Comparison of ENCODE assay signal across 13 mouse cellular contexts in the genomic region with DNA sequence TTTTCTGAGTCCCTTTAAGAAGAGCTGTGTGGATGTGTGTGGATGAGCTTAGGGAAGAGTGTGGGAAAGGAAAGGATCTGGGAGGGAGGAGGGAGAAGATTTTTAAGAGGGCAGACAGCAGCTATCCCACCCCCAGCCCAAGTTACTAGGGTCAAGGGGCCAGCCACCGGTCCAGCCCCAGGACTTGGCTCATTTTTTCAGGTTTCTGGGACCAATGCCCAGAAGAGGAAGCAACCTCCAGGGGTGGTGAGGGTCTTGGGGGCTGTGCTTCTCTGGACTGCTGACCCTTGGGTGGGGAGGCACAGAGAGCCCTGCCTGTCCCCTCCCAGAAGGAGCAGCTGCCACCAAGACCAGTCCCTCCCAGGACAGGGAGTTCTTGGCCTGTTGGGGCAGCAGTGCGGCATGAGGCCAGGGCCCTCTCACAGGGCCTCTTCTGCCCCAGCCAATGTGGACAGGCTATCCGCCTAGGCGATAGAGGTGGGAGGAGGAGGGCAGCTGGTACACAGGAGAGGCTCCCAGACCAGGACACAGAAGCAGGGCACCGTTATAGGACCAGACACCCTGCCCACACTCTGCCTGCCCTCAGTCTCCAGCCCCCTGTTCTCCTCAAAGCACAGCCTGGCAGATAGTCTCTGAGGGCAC. TPM values are rescaled to one million over a fixed set of nuclear protein-coding genes. Genes with fewer than 3 reads are reported as not detected.
DNase-seq lines count a peak whose midpoint lies in the region; ATAC-seq lines count a peak whose summit lies in the region.
"Had no signal": no experiment of that assay in that cellular context is flagged by ENCODE, and none has a peak within 500 bp of the region (broad histone marks: within the 10 kb centered on the region; RNA-seq: fewer than 3 reads in every experiment).

No protein-coding gene starts in this region.

- no peak overlapping the region for H3K9ac ChIP-seq in forebrain, embryonic 15.5 days (replicated peaks)
- no peak overlapping the region for H3K9ac ChIP-seq in hindbrain, embryonic 16.5 days (ENCODE audit: low read depth, low read length)

- 46% methylated on average over 5 of the region's 5 CpGs for WGBS in forebrain, embryonic 10.5 days
- WGBS in forebrain, embryonic 15.5 days, result 34% methylated on average over 5 of the region's 5 CpGs
- WGBS in hindbrain, embryonic 16.5 days, result 35% methylated on average over 5 of the region's 5 CpGs

- H3K4me1 ChIP-seq in forebrain, embryonic 10.5 days, result peaks cover 68% of the 10 kb centered on the region
- no peaks in the 10 kb centered on the region for H3K4me1 ChIP-seq in forebrain, embryonic 15.5 days
- no peaks in the 10 kb centered on the region for H3K4me1 ChIP-seq in hindbrain, embryonic 16.5 days (ENCODE audit: control insufficient read depth, insufficient read depth, low read depth, low read length)

- DNase-seq in forebrain, embryonic 10.5 days (ENCODE audit: extremely low spot score, low spot score), result no peak
- peak; percentile 58 to 66 for DNase-seq in cerebellum, postnatal 10 days
- DNase-seq in gastrocnemius, postnatal 25 days, result peak; percentile 81
- DNase-seq in thymus, adult 18-20 months, result no peak
- DNase-seq in spleen, adult 18-20 months, result no peak
- no peak for DNase-seq in left cerebral cortex, adult 18-20 months (ENCODE audit: low spot score in 2 of 2)
- DNase-seq: lung, postnatal 36 days had no signal

- H3K4me3 ChIP-seq in forebrain, embryonic 10.5 days, result no peak overlapping the region
- no peak overlapping the region for H3K4me3 ChIP-seq in forebrain, embryonic 15.5 days
- H3K4me3 ChIP-seq in hindbrain, embryonic 16.5 days (ENCODE audit: low read length), result no peak overlapping the region
- H3K4me3 ChIP-seq: erythroblast, embryonic 14.5 days had no signal

- ATAC-seq in forebrain, embryonic 15.5 days (replicated peaks), result no peak
- peak; percentile 67; the same call in 1 of the 2 replicates for ATAC-seq in hindbrain, embryonic 16.5 days

- H3K27ac ChIP-seq in forebrain, embryonic 10.5 days, result peak overlapping the region; percentile 77
- no peak overlapping the region for H3K27ac ChIP-seq in forebrain, embryonic 15.5 days (replicated peaks)
- no peak overlapping the region for H3K27ac ChIP-seq in hindbrain, embryonic 16.5 days (ENCODE audit: low read depth, low read length)
- H3K27ac ChIP-seq: kidney, postnatal 0 days had no signal

- no peaks in the 10 kb centered on the region for H3K9me3 ChIP-seq in forebrain, embryonic 10.5 days
- no peaks in the 10 kb centered on the region for H3K9me3 ChIP-seq in forebrain, embryonic 15.5 days
- no peaks in the 10 kb centered on the region for H3K9me3 ChIP-seq in hindbrain, embryonic 16.5 days (ENCODE audit: control insufficient read depth, low read length)

- H3K36me3 ChIP-seq in forebrain, embryonic 10.5 days (replicated peaks), result no peaks in the 10 kb centered on the region
- no peaks in the 10 kb centered on the region for H3K36me3 ChIP-seq in forebrain, embryonic 15.5 days
- no peaks in the 10 kb centered on the region for H3K36me3 ChIP-seq in hindbrain, embryonic 16.5 days (ENCODE audit: control insufficient read depth, insufficient read depth, low read length)

- peaks cover 54% of the 10 kb centered on the region for H3K27me3 ChIP-seq in forebrain, embryonic 10.5 days (ENCODE audit: poor library complexity, severe bottlenecking)
- peaks cover 5% of the 10 kb centered on the region; the same call in 1 of the 2 replicates for H3K27me3 ChIP-seq in forebrain, embryonic 15.5 days
- no peaks in the 10 kb centered on the region for H3K27me3 ChIP-seq in hindbrain, embryonic 16.5 days (replicated peaks; ENCODE audit: control insufficient read depth, insufficient read depth, low read length)

- H3K4me2 ChIP-seq in forebrain, embryonic 15.5 days (replicated peaks), result no peak overlapping the region
- no peak overlapping the region for H3K4me2 ChIP-seq in hindbrain, embryonic 16.5 days (ENCODE audit: low read length)

RNA-seq across cellular contexts. Expression of gene Alx4, which starts 22.9 kb away (rescaled TPM):
- polyA plus RNA-seq in forebrain, embryonic 10.5 days (2016; fragmentation: Nextera tagmentation; extraction: Ambion mirVana), result 20.1 and 20.4 TPM in 2 replicates
- polyA plus RNA-seq in forebrain, embryonic 15.5 days (2015; fragmentation: Nextera tagmentation; extraction: Ambion mirVana), result 0.65 and 0.85 TPM in 2 replicates
- total RNA-seq in gastrocnemius, postnatal 25 days (2021), result under 1 TPM; 0.33 to 0.56 TPM
- 0.60 and 0.64 TPM in 2 replicates for polyA plus RNA-seq in hindbrain, embryonic 16.5 days (2015; fragmentation: Nextera tagmentation; extraction: Ambion mirVana)
- total RNA-seq in left cerebral cortex, adult 18-20 months (2021), result 1 to 10 TPM; 1.7 to 1.9 TPM
- total RNA-seq: neutrophil, adult 5-6 weeks had no signal

RNA-seq across cellular contexts. Expression of gene Gm10803, which starts 59.0 kb away (rescaled TPM):
- not detected in 2 replicates for polyA plus RNA-seq in forebrain, embryonic 10.5 days (2016; fragmentation: Nextera tagmentation; extraction: Ambion mirVana)
- not detected in 2 replicates for polyA plus RNA-seq in forebrain, embryonic 15.5 days (2015; fragmentation: Nextera tagmentation; extraction: Ambion mirVana)
- not detected for total RNA-seq in gastrocnemius, postnatal 25 days (2021)
- polyA plus RNA-seq in hindbrain, embryonic 16.5 days (2015; fragmentation: Nextera tagmentation; extraction: Ambion mirVana), result not detected in 2 replicates
- total RNA-seq in left cerebral cortex, adult 18-20 months (2021), result not detected
- total RNA-seq: neutrophil, adult 5-6 weeks had no signal
- polyA plus RNA-seq: erythroblast, embryonic 14.5 days; kidney, postnatal 0 days; testis, adult 2 months had no signal

Comparison
In these comparisons a context has a peak if more than half of its experiments do, and no peak if none do; other contexts are left out.
1. RNA of gene Alx4, which starts 22.9 kb away (polyA plus RNA-seq): 20.1 to 20.4 TPM in forebrain, embryonic 10.5 days; 0.65 to 0.85 TPM in forebrain, embryonic 15.5 days and 0.60 to 0.64 TPM in hindbrain, embryonic 16.5 days; every median in the first group is over 10 times any median in the second.
2. DNase-seq: peak in cerebellum, postnatal 10 days (2 of 2) and gastrocnemius, postnatal 25 days (single experiment); none in forebrain, embryonic 10.5 days (single experiment), thymus, adult 18-20 months (0 of 2), spleen, adult 18-20 months (0 of 2) and left cerebral cortex, adult 18-20 months (0 of 2).